Mouse (Mus musculus) forebrain, embryonic 11.5 days (tissue): Measurements from ENCODE around the gene Gm364. TPM values are rescaled to one million over a fixed set of nuclear protein-coding genes. Genes with fewer than 3 reads are reported as not detected.

Source experiments
- ATAC-seq: fragments of 200-750 bp; cut with Nextera tagmentation; replicated peaks from 2 replicates; pipeline ENCODE4 v1.8.0; 2017; ENCODE audit warnings: moderate TSS enrichment; ENCODE audit not compliant: low FRiP score
- DNase-seq: peaks from one replicate; pipeline ENCODE4 v3.0.0-alpha.2; 2017; ENCODE audit warnings: low spot score
- H3K27ac ChIP-seq: fragments of 300-500 bp; sonication (generic); 2 replicates; pipeline ENCODE4 v1.5.1; 2014; ENCODE audit warnings: low read depth, low read length
- H3K27me3 ChIP-seq: fragments of 300-500 bp; sonication (generic); 2 replicates; pipeline ENCODE4 v1.6.1; 2014; ENCODE audit warnings: mild to moderate bottlenecking, low read length, mixed read lengths; ENCODE audit not compliant: control insufficient read depth, insufficient read depth
- H3K36me3 ChIP-seq: fragments of 300-500 bp; sonication (generic); 2 replicates; pipeline ENCODE4 v1.6.1; 2014; ENCODE audit warnings: mild to moderate bottlenecking, low read length, moderate library complexity, mixed read lengths; ENCODE audit not compliant: control insufficient read depth, insufficient read depth
- H3K4me1 ChIP-seq: fragments of 300-500 bp; sonication (generic); replicated peaks from 2 replicates; pipeline ENCODE4 v1.6.1; 2014; ENCODE audit warnings: low read length, mixed read lengths; ENCODE audit not compliant: control insufficient read depth, insufficient read depth
- H3K4me2 ChIP-seq: fragments of 300-500 bp; sonication (generic); 2 replicates; pipeline ENCODE4 v1.6.1; 2014; ENCODE audit warnings: low read depth, mild to moderate bottlenecking, low read length, moderate library complexity, mixed read lengths; ENCODE audit not compliant: severe bottlenecking
- H3K4me3 ChIP-seq: fragments of 300-500 bp; sonication (generic); 2 replicates; pipeline ENCODE4 v1.5.1; 2014; ENCODE audit warnings: low read depth, low read length
- H3K9ac ChIP-seq: fragments of 300-500 bp; sonication (generic); 2 replicates; pipeline ENCODE4 v1.6.1; 2014; ENCODE audit warnings: low read length
- H3K9me3 ChIP-seq: fragments of 300-500 bp; sonication (generic); 2 replicates; pipeline ENCODE4 v1.6.1; 2016; ENCODE audit warnings: low read length, mixed read lengths; ENCODE audit not compliant: control insufficient read depth
- WGBS: fragments of 180-500 bp; shearing (Covaris S2); extraction: QIAGEN DNeasy Blood & Tissue Kit; methylation state at CpG from one replicate; pipeline ENCODE4 v1.1.7; 2014; 5-methylcytosine and 5-hydroxymethylcytosine counted together
- polyA plus RNA-seq: library from polyadenylated mRNA; unstranded; fragments of >200 nt; fragmentation: Nextera tagmentation; extraction: Ambion mirVana; gene quantifications from 2 replicates; pipeline ENCODE4 v1.2.1, GENCODE M21; 2014

Gm364 gene
- not detected in 2 replicates for polyA plus RNA-seq

- H3K4me1 ChIP-seq: no peaks in the 10 kb centered on the region
- H3K4me2 ChIP-seq: no peak within 1 kb of the TSS
- 91% methylated on average over 12 of the region's 12 CpGs for WGBS
- ATAC-seq (no peak), DNase-seq (no peak)
- no peak within 1 kb of the TSS for H3K4me3 ChIP-seq
- H3K9me3 ChIP-seq: no peaks in the 10 kb centered on the region
- no peaks in the 10 kb centered on the region for H3K27me3 ChIP-seq
- H3K27ac ChIP-seq: no peak within 1 kb of the TSS
- H3K9ac ChIP-seq: no peak within 1 kb of the TSS
- no peaks in the 10 kb centered on the region for H3K36me3 ChIP-seq
Observed at GRCm38 (mm10) chrX:57408769-57409168, at the start of gene Gm364. Gm364 (plus strand) TSS chrX:57409154.

GRCm38 (mm10) chrX:57359316-57359715, 49.6 kb upstream of the Gm364 start:
- no peaks in the 10 kb centered on the region for H3K4me1 ChIP-seq
- H3K36me3 ChIP-seq: no peaks in the 10 kb centered on the region
- H3K4me2 ChIP-seq: no peak overlapping the region
- 71% methylated on average over 1 of the region's 1 CpGs for WGBS
- H3K9ac ChIP-seq: no peak overlapping the region
- no peak overlapping the region for H3K27ac ChIP-seq
- H3K9me3 ChIP-seq: no peaks in the 10 kb centered on the region
- DNase-seq (no peak), ATAC-seq (no peak)
- H3K27me3 ChIP-seq: no peaks in the 10 kb centered on the region
- no peak overlapping the region for H3K4me3 ChIP-seq

- ATAC-seq (no peak), DNase-seq (no peak)
- H3K9me3 ChIP-seq: no peaks in the 10 kb centered on the region
- H3K4me1 ChIP-seq: no peaks in the 10 kb centered on the region
- H3K27ac ChIP-seq: no peak overlapping the region
- no peak overlapping the region for H3K4me3 ChIP-seq
- no peak overlapping the region for H3K4me2 ChIP-seq
- H3K9ac ChIP-seq: no peak overlapping the region
- H3K36me3 ChIP-seq: no peaks in the 10 kb centered on the region
- no peaks in the 10 kb centered on the region for H3K27me3 ChIP-seq
- WGBS: 71% methylated on average over 2 of the region's 2 CpGs
Observed at GRCm38 (mm10) chrX:57364891-57365569, 43.9 kb upstream of the Gm364 start.

- H3K4me3 ChIP-seq: no peak overlapping the region
- H3K27me3 ChIP-seq: no peaks in the 10 kb centered on the region
- 91% methylated on average over 4 of the region's 4 CpGs for WGBS
- no peak overlapping the region for H3K27ac ChIP-seq
- no peaks in the 10 kb centered on the region for H3K9me3 ChIP-seq
- DNase-seq: no peak
- H3K4me1 ChIP-seq: no peaks in the 10 kb centered on the region
- no peaks in the 10 kb centered on the region for H3K36me3 ChIP-seq
- H3K4me2 ChIP-seq: no peak overlapping the region
- ATAC-seq: no peak
- H3K9ac ChIP-seq: no peak overlapping the region
Observed at GRCm38 (mm10) chrX:57372965-57373364, 36.0 kb upstream of the Gm364 start.

- Histone ChIP-seq H3K9me3 (no peaks in the 10 kb centered on the region), H3K9ac (no peak overlapping the region), H3K4me1 (no peaks in the 10 kb centered on the region), H3K4me2 (no peak overlapping the region), H3K4me3 (no peak overlapping the region), H3K36me3 (peaks cover under 1% of the 10 kb centered on the region; the same call in 1 of the 2 replicates), H3K27ac (no peak overlapping the region), H3K27me3 (no peaks in the 10 kb centered on the region)
- DNase-seq: no peak
- WGBS: 91% methylated on average over 2 of the region's 2 CpGs
- ATAC-seq: no peak
Observed at GRCm38 (mm10) chrX:57373543-57373942, 35.4 kb upstream of the Gm364 start.

GRCm38 (mm10) chrX:57374029-57374428, 34.9 kb upstream of the Gm364 start:
- no peaks in the 10 kb centered on the region for H3K27me3 ChIP-seq
- no peaks in the 10 kb centered on the region for H3K4me1 ChIP-seq
- no peaks in the 10 kb centered on the region for H3K9me3 ChIP-seq
- H3K36me3 ChIP-seq: peaks cover 3% of the 10 kb centered on the region; the same call in 1 of the 2 replicates
- H3K4me2 ChIP-seq: no peak overlapping the region
- WGBS: 81% methylated on average over 2 of the region's 2 CpGs
- DNase-seq (no peak), ATAC-seq (no peak)
- H3K9ac ChIP-seq: no peak overlapping the region
- H3K27ac ChIP-seq: no peak overlapping the region
- H3K4me3 ChIP-seq: no peak overlapping the region

GRCm38 (mm10) chrX:57377096-57377495, 31.9 kb upstream of the Gm364 start:
- no peak overlapping the region for H3K9ac ChIP-seq
- no peak overlapping the region for H3K27ac ChIP-seq
- DNase-seq: no peak
- no peaks in the 10 kb centered on the region for H3K9me3 ChIP-seq
- no peak overlapping the region for H3K4me2 ChIP-seq
- H3K4me3 ChIP-seq: no peak overlapping the region
- ATAC-seq: no peak
- WGBS: 80% methylated on average over 3 of the region's 3 CpGs
- peaks cover 3% of the 10 kb centered on the region; the same call in 1 of the 2 replicates for H3K36me3 ChIP-seq
- H3K4me1 ChIP-seq: no peaks in the 10 kb centered on the region
- no peaks in the 10 kb centered on the region for H3K27me3 ChIP-seq

GRCm38 (mm10) chrX:57378579-57378978, 30.4 kb upstream of the Gm364 start:
- H3K4me3 ChIP-seq: no peak overlapping the region
- H3K4me1 ChIP-seq: no peaks in the 10 kb centered on the region
- H3K36me3 ChIP-seq: peaks cover 3% of the 10 kb centered on the region; the same call in 1 of the 2 replicates
- no peaks in the 10 kb centered on the region for H3K27me3 ChIP-seq
- ATAC-seq (no peak), DNase-seq (no peak)
- no peaks in the 10 kb centered on the region for H3K9me3 ChIP-seq
- H3K9ac ChIP-seq: no peak overlapping the region
- no peak overlapping the region for H3K27ac ChIP-seq
- H3K4me2 ChIP-seq: no peak overlapping the region
- WGBS: 90% methylated on average over 3 of the region's 3 CpGs

- Histone ChIP-seq H3K27ac (no peak overlapping the region), H3K9me3 (no peaks in the 10 kb centered on the region), H3K4me1 (no peaks in the 10 kb centered on the region), H3K9ac (no peak overlapping the region), H3K36me3 (peaks cover 3% of the 10 kb centered on the region; the same call in 1 of the 2 replicates), H3K4me3 (no peak overlapping the region), H3K4me2 (no peak overlapping the region), H3K27me3 (no peaks in the 10 kb centered on the region)
- WGBS: 79% methylated on average over 5 of the region's 5 CpGs
- DNase-seq (no peak), ATAC-seq (no peak)
Observed at GRCm38 (mm10) chrX:57380915-57381314, 28.0 kb upstream of the Gm364 start.
